Mouse (Mus musculus): ENCODE data around the gene Rpl3. TPM values are rescaled to one million over a fixed set of nuclear protein-coding genes. Genes with fewer than 3 reads are reported as not detected.

Gene Rpl3
- total RNA-seq, 2 experiments from 2014 or later, result 163 to 184 TPM

- DNase-seq, result no peak
Observed at GRCm38 (mm10) chr15:80070095-80070644, 21.5 kb downstream of the Rpl3 start.

DNA sequence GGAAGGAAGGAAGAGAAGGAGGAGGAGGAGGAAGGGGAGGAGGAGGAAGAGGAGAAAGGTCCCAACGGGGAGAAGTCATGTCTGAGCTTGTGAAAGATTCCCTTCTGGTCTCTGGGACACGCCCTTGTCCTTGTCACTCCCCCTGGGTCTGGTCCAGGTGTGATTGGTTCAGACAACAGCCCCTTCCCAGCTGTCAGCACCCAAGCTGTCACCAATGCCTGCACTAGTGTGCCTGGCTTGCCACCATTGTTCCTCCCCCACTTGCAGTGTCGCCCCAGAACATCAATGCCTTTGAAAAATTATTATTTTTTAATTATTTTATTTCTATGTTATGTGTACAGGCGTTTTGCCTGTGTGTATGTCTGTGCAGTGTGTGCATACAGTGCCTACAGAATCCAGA lies 22.5 kb downstream of the Rpl3 start:
- no peak for DNase-seq

- DNase-seq, result no peak
Observed at GRCm38 (mm10) chr15:80066538-80066937, 25.1 kb downstream of the Rpl3 start.

DNA sequence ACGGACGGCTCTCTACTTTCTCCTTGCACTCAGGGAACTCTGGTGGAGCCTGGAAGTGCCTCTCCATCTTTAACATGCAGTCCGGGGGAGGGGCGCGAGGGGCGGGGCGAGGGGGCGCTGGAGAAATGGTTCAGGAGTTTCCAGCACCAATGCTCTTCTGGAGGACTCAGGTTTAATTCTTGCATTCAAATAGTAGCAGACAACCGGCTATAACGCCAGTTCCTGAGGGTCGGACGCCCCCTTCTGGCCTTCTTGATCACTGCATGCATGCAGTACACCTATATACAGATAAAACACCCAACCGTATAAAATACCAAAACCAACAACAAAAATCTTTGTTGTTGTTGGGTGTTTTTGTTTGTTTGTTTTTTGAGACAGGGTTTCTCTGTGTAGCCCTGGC lies 26.3 kb downstream of the Rpl3 start:
- DNase-seq, result peak in 1 of 2 experiments; percentile 54

DNA sequence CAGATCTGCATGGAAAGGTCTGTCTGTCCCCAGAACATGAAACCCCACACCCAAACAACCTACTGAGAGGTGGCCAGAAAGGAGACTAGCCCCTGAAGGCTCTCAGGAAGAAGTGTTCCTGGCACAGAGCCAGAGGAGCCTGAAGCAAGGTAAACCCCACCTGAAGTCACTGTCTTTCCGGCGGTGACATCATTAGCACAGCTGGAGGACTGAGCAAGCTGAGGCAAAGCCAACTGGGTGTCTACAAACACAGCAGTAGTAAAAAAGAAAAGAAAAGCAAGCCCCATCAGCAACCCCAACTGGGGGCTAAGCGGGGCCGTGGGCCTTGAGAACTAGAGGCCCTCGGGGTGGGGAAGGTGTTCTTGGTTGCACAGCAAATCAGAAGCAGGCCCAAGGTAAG lies 26.7 kb downstream of the Rpl3 start:
- DNase-seq, result no peak

- no peak for DNase-seq
Observed at GRCm38 (mm10) chr15:80062821-80063220, 28.8 kb downstream of the Rpl3 start.

GRCm38 (mm10) chr15:80062339-80062738 lies 29.3 kb downstream of the Rpl3 start:
- no peak for DNase-seq

GRCm38 (mm10) chr15:80061071-80061550 lies 30.6 kb downstream of the Rpl3 start:
- no peak for DNase-seq

DNA sequence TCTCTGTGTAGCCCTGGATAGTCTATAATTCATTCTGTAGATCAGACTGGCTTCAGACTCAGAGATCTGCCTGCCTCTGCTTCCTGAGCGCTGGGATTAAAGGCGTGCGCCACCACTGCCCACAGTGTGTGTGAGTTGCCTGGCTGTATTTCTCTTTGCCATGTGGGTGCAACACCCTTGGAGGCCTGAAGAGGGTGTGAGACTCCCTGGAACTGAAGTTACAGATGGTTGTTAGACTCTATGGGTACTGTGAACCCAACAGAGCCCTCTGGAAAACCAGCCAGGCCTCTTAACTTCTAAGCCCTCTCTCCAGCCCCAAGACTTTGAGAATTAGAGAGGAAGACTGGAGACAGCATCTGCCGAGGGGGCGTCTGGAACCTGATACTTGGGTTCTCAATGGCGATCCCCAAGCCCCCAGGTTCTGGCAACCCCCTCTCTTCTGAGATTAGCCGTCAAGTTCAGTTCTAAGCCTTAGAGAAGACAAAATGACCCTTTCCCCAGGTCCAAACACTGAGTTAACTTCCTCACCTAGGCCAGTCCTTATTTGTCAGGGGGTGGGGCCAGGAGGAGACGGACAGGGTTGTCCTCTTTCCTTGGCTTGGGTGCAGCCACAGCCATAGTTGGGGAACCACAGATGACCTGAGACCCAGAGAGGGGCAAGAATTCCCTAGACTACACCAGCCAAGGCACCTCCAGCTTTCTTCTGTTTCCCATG lies 31.2 kb downstream of the Rpl3 start:
- DNase-seq, result no peak

DNA sequence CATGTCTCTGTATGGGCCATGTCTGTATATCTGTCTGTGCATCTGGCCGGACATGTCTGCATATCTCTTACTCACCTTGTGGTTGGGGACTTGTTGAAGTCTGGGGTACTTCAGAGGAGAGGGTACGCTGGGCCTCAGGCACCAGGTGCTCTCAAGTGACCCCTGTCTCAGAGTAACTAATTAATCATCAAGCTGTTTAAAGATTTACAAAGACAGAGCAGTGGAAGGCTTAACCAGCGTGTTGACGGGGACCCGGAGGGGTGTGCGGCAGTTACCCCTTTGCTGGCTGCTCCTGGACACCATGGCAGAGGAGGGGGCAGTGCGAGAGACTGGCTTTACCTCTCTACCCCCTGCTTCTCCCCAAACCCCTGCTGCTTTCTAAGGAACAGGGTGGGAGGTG lies 32.1 kb downstream of the Rpl3 start:
- DNase-seq, result no peak

DNA sequence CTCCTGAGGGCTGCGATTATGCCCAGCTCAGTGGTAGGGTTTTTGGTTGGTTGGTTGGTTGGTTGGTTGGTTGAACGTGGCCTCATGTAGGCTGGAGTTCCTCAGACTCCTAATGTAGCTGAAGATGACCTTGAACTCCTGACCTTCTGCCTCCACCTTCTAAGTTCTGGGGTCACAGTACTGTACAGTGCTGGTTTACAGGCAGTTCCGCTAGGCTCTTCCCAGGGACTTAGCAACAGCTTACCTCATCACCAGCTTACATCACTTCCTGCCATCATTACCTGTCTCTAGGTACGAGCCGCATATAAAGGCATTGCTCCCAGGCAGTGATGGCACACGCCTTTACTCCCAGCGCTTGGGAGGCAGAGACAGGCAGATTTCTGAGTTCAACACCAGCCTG lies 33.5 kb downstream of the Rpl3 start:
- DNase-seq, result no peak

DNA sequence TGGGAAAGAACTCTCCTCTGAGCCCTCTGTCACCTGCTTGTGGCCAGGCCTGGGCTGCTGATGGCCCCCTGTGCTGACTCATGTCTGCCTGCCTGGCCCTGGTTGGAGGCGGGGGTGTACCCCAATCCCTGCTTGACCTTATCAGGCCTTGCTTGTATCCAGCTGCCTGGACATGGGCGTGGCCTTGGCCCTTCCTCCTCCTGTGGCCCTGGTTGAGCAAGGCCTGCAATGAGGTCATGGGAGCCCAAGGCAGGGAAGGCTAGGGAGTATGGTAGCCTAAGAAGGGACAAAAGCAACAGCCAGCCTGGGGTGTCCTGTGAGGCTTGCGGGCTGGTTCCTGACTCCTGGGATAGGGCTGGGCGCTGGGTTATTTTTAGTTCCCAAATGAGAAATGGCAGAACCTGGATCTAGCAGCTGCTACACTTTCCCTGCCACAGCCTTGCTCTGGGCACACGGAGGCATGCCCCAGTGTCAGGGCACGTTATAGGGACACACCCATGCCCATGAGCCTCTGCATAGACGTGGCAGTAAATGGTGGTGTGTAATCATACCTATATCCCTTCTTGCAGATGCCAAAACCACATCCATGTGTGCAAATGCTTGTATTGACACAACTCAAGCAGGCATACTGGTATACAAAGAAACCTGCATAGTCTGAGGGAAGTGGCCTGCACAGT lies 37.5 kb downstream of the Rpl3 start:
- DNase-seq, result peak; percentile 63 to 83

- peak in 1 of 2 experiments; percentile 51 for DNase-seq
Observed at GRCm38 (mm10) chr15:80053381-80054033, 38.2 kb downstream of the Rpl3 start.

DNA sequence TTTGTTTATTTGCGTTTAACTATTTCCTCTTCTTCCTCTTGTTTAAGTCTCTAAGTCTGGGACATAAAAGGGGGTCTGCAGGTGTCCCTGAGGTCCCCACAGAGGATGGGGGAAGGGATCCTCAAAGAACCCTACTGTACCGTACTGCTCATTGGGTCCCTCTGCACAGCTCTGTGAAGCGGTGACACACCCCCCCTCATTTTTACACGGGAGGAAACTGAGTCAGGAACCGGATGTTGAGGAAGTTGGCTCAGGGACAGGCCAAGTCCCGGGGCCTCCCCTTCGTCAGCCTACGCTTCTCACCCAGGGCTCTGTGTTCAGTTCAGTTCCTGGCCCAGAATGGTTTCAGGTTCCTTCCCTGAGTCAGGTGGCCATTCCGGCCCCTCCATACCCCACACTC lies 39.9 kb downstream of the Rpl3 start:
- peak in 1 of 2 experiments; percentile 49 for DNase-seq

DNA sequence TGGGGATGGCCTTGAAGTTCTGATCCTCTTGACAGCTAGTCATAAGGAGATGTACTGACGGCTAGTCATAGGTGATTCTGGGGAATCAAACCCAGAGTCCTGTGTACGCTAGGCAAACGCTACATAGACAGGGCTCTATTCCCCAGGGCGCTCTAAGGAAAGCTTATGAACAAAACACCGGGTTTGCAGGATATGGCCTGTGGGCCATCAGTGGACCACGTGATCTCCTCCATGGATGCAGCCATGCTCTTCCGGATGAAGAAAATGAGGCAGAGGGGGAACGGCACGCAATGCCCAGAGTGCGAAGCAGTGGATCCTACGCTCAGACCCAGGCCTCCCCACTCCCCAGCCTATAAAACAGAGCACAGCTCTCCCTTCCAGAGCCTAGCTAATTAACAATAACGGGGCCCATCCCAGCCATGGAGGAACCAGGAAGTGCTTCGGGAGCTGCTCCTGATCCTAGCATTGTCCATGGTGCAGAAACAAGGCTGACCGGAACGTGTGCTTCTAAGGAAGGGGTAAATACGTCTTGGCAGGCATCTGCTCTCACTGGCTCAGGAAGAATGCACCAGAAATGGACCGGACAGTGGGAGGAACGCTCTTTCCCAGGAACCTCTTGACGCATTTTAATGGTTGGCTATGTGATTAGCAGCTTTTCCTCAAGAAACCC lies 40.4 kb downstream of the Rpl3 start:
- DNase-seq, result peak; percentile 49 to 77

GRCm38 (mm10) chr15:80050093-80050492 lies 41.6 kb downstream of the Rpl3 start:
- DNase-seq, result peak; percentile 67 to 89

- no peak for DNase-seq
Observed at GRCm38 (mm10) chr15:80047973-80048372, 43.7 kb downstream of the Rpl3 start.

- no peak for DNase-seq
Observed at GRCm38 (mm10) chr15:80047242-80047641, 44.4 kb downstream of the Rpl3 start.

- DNase-seq, result no peak
Observed at GRCm38 (mm10) chr15:80045749-80046148, 45.9 kb downstream of the Rpl3 start.

DNA sequence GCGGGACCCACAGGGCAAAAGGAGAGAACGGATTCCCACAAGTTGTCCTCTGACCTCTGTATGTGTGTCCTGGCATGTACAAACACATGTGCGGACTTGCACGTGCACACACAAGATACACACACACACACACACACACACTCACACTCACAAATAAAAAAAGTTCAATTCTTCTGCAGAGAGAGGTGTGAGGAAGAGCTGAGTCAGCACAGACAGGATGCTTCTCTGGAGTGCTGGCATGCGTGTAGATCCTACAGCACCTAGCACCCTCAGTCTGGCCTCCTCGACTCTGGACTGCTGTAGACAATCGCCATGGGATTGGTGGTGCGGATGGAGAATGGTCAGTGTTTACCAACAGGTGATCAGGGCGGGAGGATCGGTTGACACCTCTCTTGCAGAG lies 47.4 kb downstream of the Rpl3 start:
- DNase-seq, result no peak

GRCm38 (mm10) chr15:80042152-80042551 lies 49.5 kb downstream of the Rpl3 start:
- DNase-seq, result no peak

DNA sequence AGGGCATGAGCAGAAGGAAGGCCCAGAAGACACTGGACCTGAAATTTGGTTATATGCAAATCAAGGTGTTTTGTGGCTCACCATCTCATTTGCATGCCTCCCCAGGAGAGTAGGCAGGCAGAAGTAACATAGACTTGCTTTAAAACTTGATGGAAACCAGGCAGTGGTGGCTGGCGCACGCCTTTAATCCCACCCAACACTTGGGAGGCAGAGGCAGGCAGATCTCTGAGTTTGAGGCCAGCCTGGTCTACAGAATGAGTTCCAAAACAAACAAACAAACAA lies 53.6 kb downstream of the Rpl3 start:
- DNase-seq, result no peak

Measured in heart, adult 18-20 months (tissue).